Mouse (Mus musculus): Measurements from ENCODE around the gene Ado. TPM values are rescaled to one million over a fixed set of nuclear protein-coding genes. Genes with fewer than 3 reads are reported as not detected.

The Ado gene
- polyA plus RNA-seq, 1 experiment from 2014 or later, result 10.8 TPM

GRCm38 (mm10) chr10:67503320-67503995 lies 45.3 kb downstream of the Ado start:
- Histone ChIP-seq H3K9ac (replicated peaks) (no peak overlapping the region), H3K36me3 (replicated peaks; ENCODE audit: insufficient read depth, low read length) (no peaks in the 10 kb centered on the region), H3K27ac (ENCODE audit: low read depth) (0 out of 2 replicates have a peak overlapping the region, but pooled peaks have one; percentile 34), H3K27me3 (ENCODE audit: insufficient read depth, low read length) (no peaks in the 10 kb centered on the region), H3K4me2 (ENCODE audit: low read depth, low read length) (peak overlapping the region; percentile 48), H3K4me1 (ENCODE audit: insufficient read depth) (no peaks in the 10 kb centered on the region; the same call in 1 of the 2 replicates), H3K4me3 (ENCODE audit: low read depth, low read length) (no peak overlapping the region), H3K9me3 (ENCODE audit: low read length) (no peaks in the 10 kb centered on the region)
- 23% methylated on average over 15 of the region's 15 CpGs for WGBS (ENCODE audit: insufficient replicate concordance)
- TF ChIP-seq CTCF (IDR thresholded peaks at IDR 0.05; ENCODE audit: low read depth) (no peak), EP300 (IDR thresholded peaks at IDR 0.05; ENCODE audit: low read depth) (no peak)
- DNase-seq (peak; percentile 17), ATAC-seq (no peak)

- no peaks in the 10 kb centered on the region for H3K4me1 ChIP-seq (ENCODE audit: insufficient read depth)
- H3K4me2 ChIP-seq (ENCODE audit: low read depth, low read length), result no peak overlapping the region
- no peaks in the 10 kb centered on the region for H3K9me3 ChIP-seq (ENCODE audit: low read length)
- H3K27me3 ChIP-seq (ENCODE audit: insufficient read depth, low read length), result no peaks in the 10 kb centered on the region
- DNase-seq, result no peak
- H3K4me3 ChIP-seq (ENCODE audit: low read depth, low read length), result no peak overlapping the region
- no peak for ATAC-seq
- TF ChIP-seq EP300 (IDR thresholded peaks at IDR 0.05; ENCODE audit: low read depth), result no peak
- no peak for TF ChIP-seq CTCF (IDR thresholded peaks at IDR 0.05; ENCODE audit: low read depth)
- no peaks in the 10 kb centered on the region for H3K36me3 ChIP-seq (replicated peaks; ENCODE audit: insufficient read depth, low read length)
- WGBS (ENCODE audit: insufficient replicate concordance), result 81% methylated on average over 9 of the region's 9 CpGs
- no peak overlapping the region for H3K27ac ChIP-seq (ENCODE audit: low read depth)
- no peak overlapping the region for H3K9ac ChIP-seq (replicated peaks)
Measured at GRCm38 (mm10) chr10:67497951-67498350, 50.8 kb downstream of the Ado start.

- no peaks in the 10 kb centered on the region for H3K4me1 ChIP-seq (ENCODE audit: insufficient read depth)
- no peaks in the 10 kb centered on the region for H3K36me3 ChIP-seq (replicated peaks; ENCODE audit: insufficient read depth, low read length)
- H3K27ac ChIP-seq (ENCODE audit: low read depth), result no peak overlapping the region
- WGBS (ENCODE audit: insufficient replicate concordance), result 74% methylated on average over 15 of the region's 15 CpGs
- DNase-seq, result no peak
- H3K27me3 ChIP-seq (ENCODE audit: insufficient read depth, low read length), result no peaks in the 10 kb centered on the region
- H3K9ac ChIP-seq (replicated peaks), result no peak overlapping the region
- no peak overlapping the region for H3K4me3 ChIP-seq (ENCODE audit: low read depth, low read length)
- no peaks in the 10 kb centered on the region for H3K9me3 ChIP-seq (ENCODE audit: low read length)
- ATAC-seq, result no peak
- no peak for TF ChIP-seq CTCF (IDR thresholded peaks at IDR 0.05; ENCODE audit: low read depth)
- no peak for TF ChIP-seq EP300 (IDR thresholded peaks at IDR 0.05; ENCODE audit: low read depth)
- H3K4me2 ChIP-seq (ENCODE audit: low read depth, low read length), result no peak overlapping the region
Measured at GRCm38 (mm10) chr10:67497144-67497892, 51.4 kb downstream of the Ado start.

Other genes starting within 250 kb of the Ado start
- 0.15 and 0.33 TPM in 2 replicates for gene Egr2, start 13.5 kb downstream of the Ado start, polyA plus RNA-seq (2015; fragmentation: Nextera tagmentation; extraction: Ambion mirVana)